Mouse (Mus musculus) liver, postnatal 0 days (tissue): Measurements from ENCODE around the gene Ipo9.

Source experiments
- CTCF ChIP-seq: sonication (generic); IDR thresholded peaks from 2 replicates; pipeline ENCODE4 v1.5.1; 2016; ENCODE audit warnings: antibody characterized with exemption, low read depth
- EP300 ChIP-seq: IDR thresholded peaks from 2 replicates; pipeline ENCODE4 v1.6.1; 2016; ENCODE audit warnings: antibody characterized with exemption, low read depth, mild to moderate bottlenecking

- TF ChIP-seq CTCF (no peak), EP300 (no peak)
These were observed 36.6 kb upstream of the Ipo9 start for GRCm38 (mm10) chr1:135466935-135467334.
